Mouse (Mus musculus): ENCODE measurements around the gene Zfp853.

Zfp853 gene

GRCm38 (mm10) chr5:143294862-143295261, 1.4 kb upstream of the Zfp853 start:
- DNase-seq (ENCODE audit: low read depth, low spot score): no peak

- no peak for DNase-seq (ENCODE audit: low read depth, low spot score)
These were observed 544 bp downstream of the Zfp853 start for GRCm38 (mm10) chr5:143292879-143293278.

GRCm38 (mm10) chr5:143289299-143289698, 4.1 kb downstream of the Zfp853 start:
- no peak for DNase-seq (ENCODE audit: low read depth, low spot score)

GRCm38 (mm10) chr5:143288378-143288911, 5.0 kb downstream of the Zfp853 start:
- DNase-seq (ENCODE audit: low read depth, low spot score): no peak

- peak; percentile 30 for DNase-seq (ENCODE audit: low read depth, low spot score)
These were observed 5.6 kb downstream of the Zfp853 start for GRCm38 (mm10) chr5:143287774-143288328.

GRCm38 (mm10) chr5:143284762-143285161, 8.7 kb downstream of the Zfp853 start:
- no peak for DNase-seq (ENCODE audit: low read depth, low spot score)

GRCm38 (mm10) chr5:143279247-143279646, 14.2 kb downstream of the Zfp853 start:
- no peak for DNase-seq (ENCODE audit: low read depth, low spot score)

- DNase-seq (ENCODE audit: low read depth, low spot score): no peak
These were observed 17.7 kb downstream of the Zfp853 start for GRCm38 (mm10) chr5:143275761-143276160.

GRCm38 (mm10) chr5:143272540-143273330, 20.7 kb downstream of the Zfp853 start:
- DNase-seq (ENCODE audit: low read depth, low spot score): no peak

- DNase-seq (ENCODE audit: low read depth, low spot score): no peak
These were observed 21.3 kb downstream of the Zfp853 start for GRCm38 (mm10) chr5:143272108-143272507.

- DNase-seq (ENCODE audit: low read depth, low spot score): no peak
These were observed 21.8 kb downstream of the Zfp853 start for GRCm38 (mm10) chr5:143271642-143272041.

- DNase-seq (ENCODE audit: low read depth, low spot score): no peak
These were observed 23.3 kb downstream of the Zfp853 start for GRCm38 (mm10) chr5:143270151-143270519.

GRCm38 (mm10) chr5:143269363-143270150, 23.9 kb downstream of the Zfp853 start, which contains the start of gene Zfp316:
TSS of gene Zfp316 (minus strand) at chr5:143270022.
- DNase-seq (ENCODE audit: low read depth, low spot score): peak; percentile 34

- DNase-seq (ENCODE audit: low read depth, low spot score): no peak
These were observed 24.4 kb downstream of the Zfp853 start for GRCm38 (mm10) chr5:143268985-143269362.

- DNase-seq (ENCODE audit: low read depth, low spot score): no peak
These were observed 26.6 kb downstream of the Zfp853 start for GRCm38 (mm10) chr5:143266794-143267193.

GRCm38 (mm10) chr5:143265409-143265808, 28.0 kb downstream of the Zfp853 start:
- DNase-seq (ENCODE audit: low read depth, low spot score): no peak

- no peak for DNase-seq (ENCODE audit: low read depth, low spot score)
These were observed 28.7 kb downstream of the Zfp853 start for GRCm38 (mm10) chr5:143264689-143265088.

GRCm38 (mm10) chr5:143261636-143262035, 31.8 kb downstream of the Zfp853 start:
- DNase-seq (ENCODE audit: low read depth, low spot score): no peak

- no peak for DNase-seq (ENCODE audit: low read depth, low spot score)
These were observed 37.6 kb downstream of the Zfp853 start for GRCm38 (mm10) chr5:143255802-143256201.

GRCm38 (mm10) chr5:143255131-143255519, 38.3 kb downstream of the Zfp853 start:
- DNase-seq (ENCODE audit: low read depth, low spot score): no peak

GRCm38 (mm10) chr5:143254487-143255130, 38.8 kb downstream of the Zfp853 start:
- DNase-seq (ENCODE audit: low read depth, low spot score): no peak
